Mouse (Mus musculus): ENCODE measurements at regions not wholly inside any gene's neighbourhood (a gene's known extent, or its start where the extent isn't known, plus 50 kb on each side); places are given as distances from the start of the nearest gene placed in this dataset.

DNA sequence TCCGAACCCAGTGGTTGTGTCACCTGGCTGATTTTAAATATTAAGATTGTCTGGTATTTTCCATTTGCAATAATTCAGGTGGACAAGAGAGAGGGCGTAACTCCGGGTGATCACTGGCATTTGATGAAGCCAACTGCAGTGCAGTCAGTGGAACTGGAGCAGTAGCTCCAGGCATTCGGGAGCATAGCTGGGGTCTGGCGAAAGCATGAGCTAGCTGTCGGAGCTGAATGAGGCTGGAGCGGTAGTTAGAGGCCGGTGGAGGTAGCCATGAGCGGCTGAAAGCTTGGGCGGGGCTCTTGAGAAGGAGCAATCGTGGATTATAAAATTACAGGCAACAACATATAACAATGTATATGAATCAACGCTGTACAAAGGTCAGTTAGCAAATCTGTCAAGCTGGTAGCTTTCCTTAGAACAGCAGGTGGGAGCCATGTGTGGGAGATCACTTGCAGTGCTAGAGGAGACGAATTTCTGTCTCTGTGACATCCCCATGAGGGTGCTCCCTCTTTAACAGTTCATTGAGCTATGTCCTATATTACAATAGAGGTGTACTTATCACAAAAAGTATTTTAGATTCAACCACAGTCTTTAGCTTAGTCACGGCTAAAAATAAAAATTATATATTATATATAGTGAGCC, 1415.0 kb upstream of the 1700008P02Rik start:
- Histone ChIP-seq H3K4me1 (ENCODE audit: control insufficient read depth, insufficient read depth, low read length) (no peaks in the 10 kb centered on the region), H3K4me3 (ENCODE audit: low read depth, low read length) (no peak overlapping the region), H3K36me3 (ENCODE audit: control insufficient read depth, insufficient read depth, low read length) (no peaks in the 10 kb centered on the region), H3K27ac (ENCODE audit: low read depth, low read length) (no peak overlapping the region), H3K4me2 (no peak overlapping the region), H3K27me3 (ENCODE audit: control insufficient read depth, insufficient read depth, low read length) (no peaks in the 10 kb centered on the region), H3K9me3 (replicated peaks; ENCODE audit: control insufficient read depth, low read length) (no peaks in the 10 kb centered on the region), H3K9ac (ENCODE audit: low read depth, low read length) (no peak overlapping the region)
- ATAC-seq (replicated peaks; ENCODE audit: insufficient number of reproducible peaks, low FRiP score, low TSS enrichment): no peak
- WGBS (ENCODE audit: insufficient replicate concordance): 83% methylated on average over 14 of the region's 14 CpGs

DNA sequence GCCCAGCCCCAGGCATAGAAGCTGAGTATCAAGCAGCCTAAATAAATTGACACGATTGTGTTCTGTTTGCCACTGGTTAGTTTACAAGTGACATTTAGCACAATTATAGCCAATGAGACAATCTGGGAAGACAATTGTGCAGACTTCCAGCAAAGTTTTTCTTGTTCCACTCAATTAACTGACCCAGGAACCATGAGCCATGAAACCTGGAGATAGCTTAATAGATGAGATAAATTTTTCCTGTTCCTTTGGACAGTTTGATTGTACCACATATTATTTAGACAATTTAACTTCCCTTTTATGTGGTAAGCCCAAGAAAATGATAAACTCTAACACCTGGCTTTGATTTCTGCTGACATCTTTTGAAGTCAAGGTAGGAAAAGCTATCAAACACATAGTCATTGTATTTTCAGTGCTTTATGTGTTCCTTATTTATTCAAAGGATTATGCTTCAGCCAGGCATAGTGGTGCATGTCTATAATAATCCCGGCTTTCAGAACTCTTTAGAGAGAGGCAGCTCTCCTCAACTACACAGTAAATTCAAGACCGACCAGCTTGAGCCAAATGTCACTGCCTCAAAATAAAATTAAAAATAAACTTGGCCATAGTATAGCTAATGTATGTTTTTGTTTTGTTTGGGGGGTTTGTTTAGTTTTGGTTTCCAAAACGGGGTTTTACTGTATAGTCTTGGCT, 1406.2 kb upstream of the 1700008P02Rik start:
- H3K4me1 ChIP-seq (ENCODE audit: control insufficient read depth, insufficient read depth, low read length): no peaks in the 10 kb centered on the region
- H3K9ac ChIP-seq (ENCODE audit: low read depth, low read length): no peak overlapping the region
- 65% methylated on average over 4 of the region's 4 CpGs for WGBS (ENCODE audit: insufficient replicate concordance)
- H3K9me3 ChIP-seq (replicated peaks; ENCODE audit: control insufficient read depth, low read length): no peaks in the 10 kb centered on the region; the same call in 1 of the 2 replicates
- no peak overlapping the region for H3K27ac ChIP-seq (ENCODE audit: low read depth, low read length)
- no peak for ATAC-seq (replicated peaks; ENCODE audit: insufficient number of reproducible peaks, low FRiP score, low TSS enrichment)
- H3K4me3 ChIP-seq (ENCODE audit: low read depth, low read length): no peak overlapping the region
- H3K4me2 ChIP-seq: no peak overlapping the region
- H3K27me3 ChIP-seq (ENCODE audit: control insufficient read depth, insufficient read depth, low read length): no peaks in the 10 kb centered on the region
- H3K36me3 ChIP-seq (ENCODE audit: control insufficient read depth, insufficient read depth, low read length): no peaks in the 10 kb centered on the region

DNA sequence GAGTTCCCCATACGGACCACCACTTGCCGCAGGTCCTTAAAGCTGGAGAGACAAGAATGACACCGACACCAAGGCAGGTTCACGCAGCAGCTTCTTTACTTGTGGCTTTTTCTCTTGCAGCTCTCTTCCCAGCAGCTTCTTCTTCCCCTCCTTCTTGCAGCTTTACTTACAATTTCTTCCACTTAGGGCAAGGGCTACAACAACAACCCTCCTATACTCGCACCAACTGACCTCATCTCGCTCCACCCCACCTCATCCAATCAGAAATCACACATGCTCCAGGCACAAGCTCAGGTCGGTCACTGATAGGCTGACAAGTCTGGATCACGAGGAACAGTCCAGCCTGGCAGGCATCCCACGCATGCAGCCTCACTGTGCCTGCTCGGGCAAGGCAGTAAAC, 1402.4 kb upstream of the 1700008P02Rik start:
- H3K36me3 ChIP-seq (ENCODE audit: control insufficient read depth, insufficient read depth, low read length): no peaks in the 10 kb centered on the region
- no peak for ATAC-seq (replicated peaks; ENCODE audit: insufficient number of reproducible peaks, low FRiP score, low TSS enrichment)
- H3K27ac ChIP-seq (ENCODE audit: low read depth, low read length): no peak overlapping the region
- WGBS (ENCODE audit: insufficient replicate concordance): 83% methylated on average over 10 of the region's 10 CpGs
- H3K4me1 ChIP-seq (ENCODE audit: control insufficient read depth, insufficient read depth, low read length): no peaks in the 10 kb centered on the region
- H3K4me2 ChIP-seq: no peak overlapping the region
- H3K4me3 ChIP-seq (ENCODE audit: low read depth, low read length): no peak overlapping the region
- H3K9ac ChIP-seq (ENCODE audit: low read depth, low read length): no peak overlapping the region
- H3K9me3 ChIP-seq (replicated peaks; ENCODE audit: control insufficient read depth, low read length): peaks cover 2% of the 10 kb centered on the region; the same call in 1 of the 2 replicates
- no peaks in the 10 kb centered on the region for H3K27me3 ChIP-seq (ENCODE audit: control insufficient read depth, insufficient read depth, low read length)

DNA sequence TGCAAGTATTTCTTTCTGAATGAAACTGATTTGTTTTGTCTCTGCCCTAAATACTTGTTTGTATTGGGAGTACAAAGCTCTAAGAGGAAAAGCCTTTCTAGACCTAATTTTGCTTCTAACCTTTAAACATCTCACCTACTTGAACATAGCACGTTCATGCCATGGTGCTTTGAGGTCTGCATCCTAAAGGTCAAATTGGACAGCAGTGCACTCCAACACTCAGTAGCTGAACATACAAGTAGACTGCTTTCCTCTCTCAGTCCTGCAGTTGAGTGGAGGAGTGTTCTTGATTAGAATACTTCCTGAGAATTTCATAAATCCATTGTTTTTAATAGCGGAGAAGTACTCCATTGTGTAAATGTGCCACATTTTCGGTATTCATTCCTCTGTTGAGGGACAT, 1397.2 kb upstream of the 1700008P02Rik start:
- no peak overlapping the region for H3K9ac ChIP-seq (ENCODE audit: low read depth, low read length)
- H3K4me2 ChIP-seq: no peak overlapping the region
- no peak overlapping the region for H3K4me3 ChIP-seq (ENCODE audit: low read depth, low read length)
- no peak for ATAC-seq (replicated peaks; ENCODE audit: insufficient number of reproducible peaks, low FRiP score, low TSS enrichment)
- no peak overlapping the region for H3K27ac ChIP-seq (ENCODE audit: low read depth, low read length)
- H3K36me3 ChIP-seq (ENCODE audit: control insufficient read depth, insufficient read depth, low read length): no peaks in the 10 kb centered on the region
- H3K27me3 ChIP-seq (ENCODE audit: control insufficient read depth, insufficient read depth, low read length): no peaks in the 10 kb centered on the region
- 86% methylated on average over 3 of the region's 3 CpGs for WGBS (ENCODE audit: insufficient replicate concordance)
- H3K9me3 ChIP-seq (replicated peaks; ENCODE audit: control insufficient read depth, low read length): peaks cover 2% of the 10 kb centered on the region; the same call in 1 of the 2 replicates
- no peaks in the 10 kb centered on the region for H3K4me1 ChIP-seq (ENCODE audit: control insufficient read depth, insufficient read depth, low read length)

DNA sequence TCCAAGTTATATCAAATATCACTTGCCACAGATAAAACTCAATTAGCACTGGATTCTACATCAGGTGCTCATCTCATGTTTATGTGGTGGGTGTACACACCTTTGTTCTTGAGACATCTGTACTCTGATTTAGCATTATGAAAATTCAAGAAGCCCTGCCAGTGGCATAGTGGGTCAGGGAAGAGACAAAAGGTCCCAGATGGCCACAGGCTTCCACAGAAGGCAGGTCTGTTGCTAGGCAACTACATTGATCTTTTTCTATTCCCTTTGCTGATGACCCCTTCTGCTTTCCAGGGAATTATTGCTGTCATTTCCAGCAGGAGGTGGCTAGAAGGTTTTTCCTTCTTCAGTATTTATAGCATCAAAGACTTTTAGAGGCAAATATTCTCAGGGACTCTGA, 1396.7 kb upstream of the 1700008P02Rik start:
- H3K36me3 ChIP-seq (ENCODE audit: control insufficient read depth, insufficient read depth, low read length): no peaks in the 10 kb centered on the region

DNA sequence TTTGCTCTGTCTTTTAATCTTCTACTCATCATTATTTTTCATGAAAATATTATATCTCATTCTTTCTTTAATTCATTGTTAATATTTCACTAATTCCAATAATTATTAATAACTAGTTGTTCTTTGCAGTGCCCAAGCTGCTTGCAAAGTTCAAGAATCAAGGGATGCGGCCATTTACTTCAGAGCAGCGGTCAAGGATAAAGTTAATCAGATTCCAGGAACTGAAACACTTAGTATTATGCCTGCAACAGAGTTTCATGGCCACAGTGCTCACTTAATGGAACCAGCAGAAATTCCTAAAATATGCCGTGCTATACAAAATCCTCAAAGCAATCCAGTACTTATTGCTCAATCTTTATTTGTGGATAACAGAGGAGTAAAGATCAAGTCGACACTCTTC, 1389.7 kb upstream of the 1700008P02Rik start:
- Histone ChIP-seq H3K27ac (ENCODE audit: low read depth, low read length) (no peak overlapping the region), H3K4me3 (ENCODE audit: low read depth, low read length) (no peak overlapping the region), H3K9ac (ENCODE audit: low read depth, low read length) (no peak overlapping the region), H3K4me2 (no peak overlapping the region), H3K4me1 (ENCODE audit: control insufficient read depth, insufficient read depth, low read length) (no peaks in the 10 kb centered on the region), H3K9me3 (replicated peaks; ENCODE audit: control insufficient read depth, low read length) (no peaks in the 10 kb centered on the region), H3K27me3 (ENCODE audit: control insufficient read depth, insufficient read depth, low read length) (no peaks in the 10 kb centered on the region), H3K36me3 (ENCODE audit: control insufficient read depth, insufficient read depth, low read length) (no peaks in the 10 kb centered on the region)
- ATAC-seq (replicated peaks; ENCODE audit: insufficient number of reproducible peaks, low FRiP score, low TSS enrichment): no peak
- 78% methylated on average over 4 of the region's 4 CpGs for WGBS (ENCODE audit: insufficient replicate concordance)

More for the DNA sequence above, 1396.7 kb upstream of the 1700008P02Rik start:
- Histone ChIP-seq H3K9me3 (replicated peaks; ENCODE audit: control insufficient read depth, low read length) (peaks cover 2% of the 10 kb centered on the region; the same call in 1 of the 2 replicates), H3K4me2 (no peak overlapping the region), H3K27me3 (ENCODE audit: control insufficient read depth, insufficient read depth, low read length) (no peaks in the 10 kb centered on the region), H3K9ac (ENCODE audit: low read depth, low read length) (no peak overlapping the region), H3K4me1 (ENCODE audit: control insufficient read depth, insufficient read depth, low read length) (no peaks in the 10 kb centered on the region), H3K4me3 (ENCODE audit: low read depth, low read length) (no peak overlapping the region), H3K27ac (ENCODE audit: low read depth, low read length) (no peak overlapping the region)
- ATAC-seq (replicated peaks; ENCODE audit: insufficient number of reproducible peaks, low FRiP score, low TSS enrichment): no peak

DNA sequence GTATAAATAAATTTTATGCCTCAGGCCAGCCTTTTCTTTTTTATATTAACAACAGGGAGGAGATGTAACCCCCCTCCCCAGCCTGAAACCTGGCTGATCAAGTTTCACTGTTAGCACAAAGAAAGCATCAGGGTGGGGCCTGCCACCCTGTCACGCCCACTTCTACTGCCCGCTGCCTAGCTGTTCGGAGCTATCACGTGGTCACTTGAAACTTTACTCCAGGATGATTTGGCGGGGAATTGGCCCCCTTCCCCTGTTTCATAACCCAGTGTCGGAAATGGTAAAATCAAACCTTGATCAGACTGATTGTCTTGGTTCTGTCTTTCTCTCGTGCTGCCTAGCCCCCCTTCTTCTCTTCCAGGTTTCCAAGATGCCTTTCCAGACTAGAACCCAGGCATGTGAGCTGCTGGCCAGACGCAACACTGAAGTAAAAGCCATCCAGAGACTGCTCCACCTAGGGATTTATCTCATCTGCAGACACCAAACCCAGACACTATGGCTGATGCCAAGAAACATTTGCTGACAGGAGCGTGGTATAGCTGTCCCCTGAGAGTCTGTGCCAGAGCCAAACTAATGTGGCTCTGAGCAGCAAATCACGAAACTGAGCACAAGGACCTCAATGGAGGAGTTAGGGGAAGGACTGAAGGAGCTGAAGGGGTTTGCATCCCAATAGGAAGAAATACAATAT, 1386.6 kb upstream of the 1700008P02Rik start:
- Histone ChIP-seq H3K27me3 (ENCODE audit: control insufficient read depth, insufficient read depth, low read length) (no peaks in the 10 kb centered on the region), H3K4me1 (ENCODE audit: control insufficient read depth, insufficient read depth, low read length) (no peaks in the 10 kb centered on the region), H3K9ac (ENCODE audit: low read depth, low read length) (no peak overlapping the region), H3K36me3 (ENCODE audit: control insufficient read depth, insufficient read depth, low read length) (no peaks in the 10 kb centered on the region), H3K27ac (ENCODE audit: low read depth, low read length) (no peak overlapping the region), H3K9me3 (replicated peaks; ENCODE audit: control insufficient read depth, low read length) (no peaks in the 10 kb centered on the region), H3K4me3 (ENCODE audit: low read depth, low read length) (no peak overlapping the region), H3K4me2 (no peak overlapping the region)
- ATAC-seq (replicated peaks; ENCODE audit: insufficient number of reproducible peaks, low FRiP score, low TSS enrichment): no peak
- 68% methylated on average over 10 of the region's 10 CpGs for WGBS (ENCODE audit: insufficient replicate concordance)

DNA sequence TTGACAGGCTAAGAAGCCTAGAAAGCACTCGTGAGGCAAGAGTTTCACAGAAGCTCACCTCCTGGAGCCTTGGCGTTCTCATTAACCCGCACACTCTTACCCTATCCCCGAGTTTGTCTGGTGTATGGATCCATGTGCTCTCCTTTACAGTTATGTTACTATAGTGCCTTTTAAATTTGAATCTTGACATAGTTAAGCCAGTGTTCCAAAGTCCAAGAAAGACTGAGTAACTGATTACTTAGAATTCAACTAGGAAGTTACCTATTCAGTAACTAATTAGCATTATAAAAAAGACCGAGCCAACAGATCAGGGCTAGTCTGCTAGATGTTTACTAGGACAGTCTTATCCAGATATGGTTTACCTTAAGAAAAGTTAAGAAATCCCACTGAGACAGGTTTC, 1386.0 kb upstream of the 1700008P02Rik start:
- WGBS (ENCODE audit: insufficient replicate concordance): 75% methylated on average over 5 of the region's 5 CpGs
- no peak overlapping the region for H3K4me2 ChIP-seq
- H3K36me3 ChIP-seq (ENCODE audit: control insufficient read depth, insufficient read depth, low read length): no peaks in the 10 kb centered on the region
- no peak overlapping the region for H3K4me3 ChIP-seq (ENCODE audit: low read depth, low read length)
- ATAC-seq (replicated peaks; ENCODE audit: insufficient number of reproducible peaks, low FRiP score, low TSS enrichment): no peak
- no peak overlapping the region for H3K9ac ChIP-seq (ENCODE audit: low read depth, low read length)
- no peaks in the 10 kb centered on the region for H3K27me3 ChIP-seq (ENCODE audit: control insufficient read depth, insufficient read depth, low read length)
- H3K27ac ChIP-seq (ENCODE audit: low read depth, low read length): no peak overlapping the region
- H3K4me1 ChIP-seq (ENCODE audit: control insufficient read depth, insufficient read depth, low read length): no peaks in the 10 kb centered on the region
- H3K9me3 ChIP-seq (replicated peaks; ENCODE audit: control insufficient read depth, low read length): no peaks in the 10 kb centered on the region
